Mouse (Mus musculus) kidney, adult 2 months (tissue): Measurements from ENCODE around the gene Dtx3l.

Experiments used
- CTCF ChIP-seq: fragments of 200-500 bp; conservative IDR thresholded peaks from 2 replicates; pipeline ENCODE4 v1.5.1; 2011; ENCODE audit warnings: low read depth, mild to moderate bottlenecking, control low read depth, low read length, moderate library complexity, mixed read lengths; ENCODE audit not compliant: insufficient read depth, insufficient read length
- POLR2A ChIP-seq: fragments of 200-500 bp; IDR thresholded peaks from one replicate; pipeline ENCODE4 v1.6.1; 2011; ENCODE audit warnings: low read depth, low read length, control low read depth

GRCm38 (mm10) chr16:35906887-35907286 is 32.1 kb downstream of the Dtx3l start:
- TF ChIP-seq POLR2A: no peak
- TF ChIP-seq CTCF: no peak
